Mouse (Mus musculus) cerebellum, postnatal 4 days (tissue): ENCODE measurements around the gene Ugt1a7c.
"Not testable (repeated sequence)": the region's sequence is repeated elsewhere in the genome, so short reads cannot be mapped to it uniquely, and the experiment has no call there.

ENCODE experiments used
- DNase-seq, 2 experiments: peaks; one replicate each; pipeline ENCODE4 v3.0.0; 2022; ENCODE audit warnings: low spot score in 2 of 2, mixed read lengths in 1 of 2

Ugt1a7c gene

DNA sequence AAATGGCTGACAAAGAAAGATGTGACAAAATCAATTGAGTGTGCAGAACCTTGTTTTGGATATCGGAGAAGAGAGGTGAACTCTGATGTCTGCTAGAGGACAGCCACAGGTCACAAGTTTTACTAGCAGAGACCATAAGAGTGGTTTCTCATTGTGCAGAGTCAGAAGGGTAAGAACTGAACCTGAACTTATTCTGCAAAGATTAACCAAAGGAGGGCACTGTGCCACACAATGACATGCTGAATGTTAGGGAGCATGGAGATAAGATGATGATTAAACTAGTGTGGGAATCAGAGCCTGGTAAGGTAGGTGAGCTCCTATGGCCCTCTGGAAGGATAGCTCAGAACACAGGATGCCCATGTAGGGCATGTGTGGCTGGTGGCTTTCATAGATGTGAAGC, 100.8 kb downstream of the Ugt1a7c start:
- no peak for DNase-seq

DNA sequence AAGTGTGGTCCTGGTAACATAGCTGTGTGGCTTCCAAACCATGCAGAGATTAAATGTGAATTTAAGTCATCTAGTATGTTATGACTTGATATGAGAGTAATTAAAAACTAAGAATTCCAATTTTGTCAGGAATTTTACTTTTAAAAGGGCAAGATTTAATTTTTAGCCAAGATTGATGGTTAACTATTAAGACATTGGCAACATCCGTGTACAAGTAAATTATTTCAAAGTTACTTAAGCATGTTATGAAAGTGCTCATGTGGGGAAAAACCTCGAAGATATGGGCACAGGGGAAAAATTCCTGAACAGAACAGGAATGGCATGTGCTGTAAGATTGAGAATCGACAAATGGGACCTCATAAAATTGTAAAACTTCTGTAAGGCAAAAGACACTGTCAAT, 102.6 kb downstream of the Ugt1a7c start:
- DNase-seq = no peak

DNA sequence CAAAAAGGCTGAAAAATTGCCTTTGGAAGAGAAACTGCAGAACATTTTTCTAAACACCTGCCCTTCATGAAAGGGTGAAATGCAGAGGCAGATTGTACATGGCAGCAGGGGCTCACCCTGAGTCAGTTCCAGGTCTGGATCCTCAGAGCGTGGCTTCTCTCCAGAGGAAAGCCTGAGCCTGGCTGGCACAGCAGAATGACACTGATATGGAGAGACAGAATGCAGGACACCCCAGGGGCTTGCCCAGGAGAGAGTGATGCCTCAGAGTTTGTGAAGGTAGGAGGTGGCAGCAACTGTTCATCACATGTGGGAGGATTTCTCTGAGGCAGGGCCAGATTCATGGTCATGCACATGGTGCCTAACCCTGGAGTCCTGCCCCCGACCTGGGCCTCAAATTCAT, 105.1 kb downstream of the Ugt1a7c start:
- DNase-seq = no peak

DNA sequence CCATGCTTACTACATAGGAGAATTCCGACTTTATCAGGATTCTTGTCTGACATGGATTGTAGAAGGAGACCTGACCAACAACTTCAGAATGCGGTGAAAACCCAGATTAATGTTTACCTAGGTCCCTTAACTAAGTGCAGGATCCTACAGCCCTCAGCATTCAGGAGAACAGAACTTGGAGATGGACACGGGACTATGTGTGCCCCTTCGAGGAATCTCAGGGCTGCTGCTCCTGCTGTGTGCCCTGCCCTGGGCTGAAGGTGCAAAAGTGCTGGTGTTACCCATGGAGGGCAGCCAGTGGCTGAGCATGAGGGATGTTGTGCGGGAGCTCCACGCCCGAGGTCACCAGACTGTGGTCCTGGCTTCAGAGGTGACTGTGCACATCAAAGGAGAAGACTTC, 105.6 kb downstream of the Ugt1a7c start, which contains the start of gene Ugt1a2:
Ugt1a2 (plus strand) TSS at position 146 of the 400 bp plus-strand sequence.
- DNase-seq = no peak

DNA sequence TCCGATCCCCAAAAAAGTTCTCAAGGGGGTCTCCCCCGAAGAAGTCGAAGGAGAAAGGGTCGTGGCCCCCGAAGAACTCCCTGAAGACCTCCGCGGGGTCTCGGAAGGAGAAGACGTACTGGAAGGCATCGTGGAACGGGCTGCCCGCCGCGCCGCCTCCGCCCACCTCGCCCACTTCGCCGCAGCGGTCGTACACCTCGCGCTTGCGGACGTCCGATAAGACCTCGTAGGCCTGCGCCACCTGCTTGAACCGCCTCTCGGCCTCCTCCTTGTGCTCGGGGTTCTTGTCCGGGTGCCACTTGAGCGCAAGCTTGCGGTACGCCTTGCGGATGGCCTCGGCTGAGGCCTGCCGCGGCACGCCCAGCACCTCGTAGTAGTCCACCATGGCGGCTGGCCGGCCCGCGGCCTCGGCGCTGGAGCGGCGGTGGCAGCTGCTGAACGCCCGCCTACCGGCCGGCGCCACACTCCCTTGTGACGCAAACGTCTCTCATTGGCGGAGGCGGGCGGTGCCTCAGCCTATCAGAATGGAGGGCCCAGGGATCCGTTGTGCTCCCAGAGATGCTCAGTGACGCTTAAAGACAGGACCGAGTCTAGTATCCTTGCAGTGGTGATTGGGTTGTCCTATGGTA, 110.5 kb downstream of the Ugt1a7c start, which contains the start of gene Dnajb3:
Dnajb3 (minus strand) TSS at position 489 of the 629 bp plus-strand sequence.
- DNase-seq = peak; percentile 55 to 80

DNA sequence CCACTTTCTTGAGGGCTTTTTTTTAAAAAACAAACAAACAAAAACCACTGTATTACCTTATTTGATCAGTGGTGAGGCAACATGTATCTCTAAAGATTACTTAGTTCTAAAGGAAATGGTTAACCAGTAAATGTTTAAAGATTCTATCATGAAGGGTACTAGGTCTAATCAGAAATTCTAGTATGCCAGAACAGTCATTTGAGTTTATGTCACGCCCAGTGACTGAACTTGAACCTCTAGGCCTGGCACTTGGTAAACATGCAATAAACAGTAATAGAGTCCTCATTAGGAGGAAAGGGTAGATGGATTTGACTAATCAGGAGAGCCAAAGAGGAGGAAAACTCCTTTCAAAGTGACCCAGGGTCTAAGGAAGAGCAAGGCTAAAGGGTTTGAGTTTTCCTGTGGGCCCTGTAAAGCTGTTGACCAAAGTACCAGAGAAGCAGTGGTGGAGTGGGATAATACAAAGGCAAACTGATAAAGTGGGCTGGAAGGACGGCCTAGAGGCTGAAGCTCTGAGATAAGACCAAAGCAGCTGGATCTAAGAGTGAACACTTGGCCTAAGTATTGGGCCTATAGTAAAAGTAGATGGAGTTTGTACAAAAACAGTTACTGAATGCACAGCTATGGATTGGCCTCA, 112.1 kb downstream of the Ugt1a7c start:
- no peak for DNase-seq

DNA sequence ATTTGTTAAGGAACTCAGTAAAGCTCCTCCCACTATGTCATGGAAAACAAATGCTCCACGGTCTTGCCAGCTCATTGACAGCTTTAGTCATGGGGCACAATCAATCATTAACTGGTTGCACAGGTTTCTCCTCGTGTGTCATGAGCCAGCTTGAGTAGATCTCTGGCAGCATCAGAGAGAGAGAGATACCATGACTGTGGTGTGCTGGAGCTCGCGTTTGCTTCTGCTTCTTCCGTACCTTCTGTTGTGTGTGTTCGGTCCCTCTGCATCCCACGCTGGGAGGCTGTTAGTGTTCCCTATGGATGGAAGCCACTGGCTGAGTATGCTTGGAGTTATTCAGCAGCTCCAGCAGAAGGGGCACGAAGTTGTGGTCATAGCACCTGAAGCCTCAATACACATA, 117.0 kb downstream of the Ugt1a7c start, which contains the start of gene Ugt1a1:
Ugt1a1 (plus strand) TSS at position 148 of the 400 bp plus-strand sequence.
- no peak for DNase-seq

DNA sequence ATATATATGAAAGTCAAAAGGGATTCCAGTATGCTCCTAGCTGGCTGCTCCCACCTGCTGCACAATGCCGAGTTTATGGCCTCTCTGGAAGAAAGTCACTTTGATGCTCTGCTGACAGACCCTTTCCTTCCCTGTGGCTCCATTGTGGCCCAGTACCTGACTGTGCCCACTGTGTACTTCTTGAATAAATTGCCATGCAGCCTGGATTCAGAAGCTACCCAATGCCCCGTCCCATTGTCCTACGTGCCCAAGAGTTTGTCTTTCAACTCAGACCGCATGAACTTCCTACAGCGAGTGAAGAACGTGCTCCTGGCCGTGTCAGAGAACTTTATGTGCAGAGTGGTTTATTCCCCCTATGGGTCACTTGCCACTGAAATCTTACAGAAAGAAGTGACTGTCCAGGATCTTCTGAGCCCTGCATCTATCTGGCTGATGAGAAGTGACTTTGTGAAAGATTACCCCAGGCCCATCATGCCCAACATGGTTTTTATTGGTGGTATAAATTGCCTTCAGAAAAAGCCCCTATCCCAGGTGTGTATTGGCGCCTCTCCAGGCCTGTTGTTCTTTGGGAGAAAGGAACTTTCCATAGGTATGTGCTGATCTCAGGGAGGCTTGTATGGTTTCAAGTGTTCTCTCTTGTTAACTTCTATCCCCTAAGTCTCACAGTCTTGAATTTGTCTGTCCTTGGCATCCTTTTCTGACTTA, 117.6 kb downstream of the Ugt1a7c start:
- DNase-seq = no peak

DNA sequence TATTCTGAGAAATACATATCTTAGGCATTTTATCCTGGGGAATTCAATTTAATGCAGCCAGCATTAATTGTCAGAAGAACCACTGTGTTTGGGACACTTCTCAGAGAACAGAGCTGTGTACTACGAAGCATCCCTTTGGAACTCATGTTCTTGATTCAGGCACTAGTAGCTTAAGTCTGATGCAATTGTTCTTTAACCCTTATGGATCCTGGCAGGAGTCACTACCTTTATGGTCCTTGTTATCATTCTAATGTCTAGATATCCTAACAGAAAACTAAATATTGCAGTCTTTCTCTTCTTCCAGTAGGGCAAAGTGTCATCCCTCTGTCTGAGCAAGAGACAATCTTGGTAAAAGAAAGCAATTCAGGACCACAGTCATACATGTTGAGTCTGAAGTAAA, 118.2 kb downstream of the Ugt1a7c start:
- no peak for DNase-seq

DNA sequence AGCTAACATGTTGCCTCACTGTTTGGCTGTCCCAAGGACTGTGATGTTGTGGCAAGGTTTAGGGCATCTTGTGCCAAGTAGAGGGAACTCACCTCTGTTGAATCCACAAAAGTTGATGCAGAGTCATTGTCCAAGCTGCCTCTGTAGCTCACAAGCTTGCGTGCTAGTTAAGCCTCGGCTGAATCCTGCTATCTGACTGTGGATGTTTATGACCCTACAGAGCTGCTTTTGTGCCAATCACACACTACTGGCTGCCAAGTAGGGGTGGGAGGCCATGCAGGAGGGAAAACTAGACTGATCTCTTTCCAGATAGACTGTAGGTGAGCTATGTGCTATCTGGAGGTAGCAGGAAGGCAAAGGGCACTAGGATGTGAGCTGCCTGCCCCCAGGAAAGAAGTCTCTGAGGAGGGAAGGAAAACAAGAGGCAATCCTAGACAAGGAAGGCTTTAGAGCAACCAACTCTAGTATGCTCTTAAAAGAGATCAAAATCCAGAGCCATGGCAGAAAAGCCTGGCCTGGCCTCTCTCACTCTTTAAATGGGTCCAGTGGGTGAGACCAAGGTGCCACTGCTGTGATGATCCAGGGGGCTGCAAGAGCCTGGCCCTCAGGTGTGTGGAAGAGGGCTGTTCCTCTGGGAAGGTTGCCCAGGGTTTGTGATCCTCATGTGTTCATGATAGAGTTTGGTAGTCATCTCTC, 119.1 kb downstream of the Ugt1a7c start:
- no peak for DNase-seq

DNA sequence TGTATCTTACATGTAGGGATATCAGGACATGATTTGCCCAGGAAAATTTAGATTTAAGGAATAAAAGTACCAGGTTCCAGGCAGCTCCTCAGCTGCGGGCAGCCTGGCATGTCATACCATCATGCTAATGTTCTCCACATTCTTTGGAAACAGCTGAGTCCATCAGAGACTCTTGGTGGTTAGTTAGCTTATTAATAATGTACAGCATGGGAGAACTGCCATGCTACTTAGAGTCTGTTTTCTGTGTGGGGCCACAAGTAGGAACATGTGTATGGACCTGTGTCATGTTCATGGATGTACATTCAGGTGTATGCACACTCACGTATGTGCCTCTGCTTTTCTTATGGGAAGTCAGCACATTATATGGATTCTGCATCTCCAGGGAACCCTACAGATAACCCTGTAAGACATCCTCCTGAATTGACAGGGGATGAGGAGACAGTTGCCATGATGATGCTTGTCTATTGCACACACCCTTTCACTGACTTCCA, 119.6 kb downstream of the Ugt1a7c start:
- DNase-seq = no peak

DNA sequence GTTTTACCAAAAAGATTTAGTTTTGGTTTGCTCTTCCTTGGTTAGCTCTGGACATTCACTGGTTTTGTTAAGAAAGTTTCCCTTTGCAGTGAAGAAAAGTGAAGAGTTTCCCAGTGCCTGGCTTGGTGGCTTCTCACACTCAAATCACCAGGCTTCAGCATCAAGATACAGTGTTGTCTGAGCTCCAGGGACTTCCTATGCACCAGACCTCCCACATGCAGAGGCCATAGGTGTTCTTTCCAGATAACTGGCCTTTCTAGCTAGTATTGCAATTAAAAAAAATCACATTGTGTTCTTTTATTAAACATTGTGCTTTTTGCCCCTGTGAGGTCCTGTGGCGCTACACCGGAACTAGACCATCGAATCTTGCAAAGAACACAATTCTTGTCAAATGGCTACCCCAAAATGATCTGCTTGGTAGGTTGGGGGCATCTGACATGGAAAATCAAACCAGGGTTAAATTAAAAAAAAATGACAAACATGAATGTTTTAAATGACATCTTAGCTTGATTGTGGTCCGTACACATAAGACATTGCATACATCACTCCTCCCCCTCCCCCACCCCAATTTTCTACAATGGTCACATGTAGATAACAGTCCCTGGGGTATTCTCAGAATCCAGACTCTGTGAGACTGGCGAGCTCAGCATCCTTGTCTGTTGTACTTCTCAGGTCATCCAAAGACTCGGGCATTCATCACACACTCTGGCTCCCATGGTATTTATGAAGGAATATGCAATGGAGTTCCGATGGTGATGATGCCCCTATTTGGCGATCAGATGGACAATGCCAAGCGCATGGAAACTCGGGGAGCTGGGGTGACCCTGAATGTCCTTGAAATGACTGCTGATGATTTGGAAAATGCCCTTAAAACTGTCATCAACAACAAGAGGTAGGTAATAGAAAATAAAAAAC, 120.9 kb downstream of the Ugt1a7c start:
- DNase-seq = no peak

DNA sequence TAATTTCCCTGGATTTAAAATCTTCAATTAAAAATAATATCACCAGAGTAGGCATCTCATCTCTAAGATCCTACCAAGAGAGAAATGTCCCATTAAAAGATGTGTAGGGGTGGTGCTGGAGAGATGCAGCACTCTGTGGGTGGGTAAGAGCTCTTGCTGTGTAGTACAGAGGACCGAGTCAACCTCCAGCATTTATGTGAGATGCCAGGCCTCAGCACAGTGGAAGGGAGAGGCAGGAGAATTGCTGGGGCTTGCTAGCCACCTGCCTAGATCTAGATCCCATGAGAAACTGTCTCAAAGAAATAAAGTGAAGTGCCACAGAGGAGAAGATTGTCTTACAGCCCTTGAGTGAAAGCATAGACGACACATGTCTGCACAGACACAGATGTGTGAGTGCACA, 121.7 kb downstream of the Ugt1a7c start:
- DNase-seq = no peak

DNA sequence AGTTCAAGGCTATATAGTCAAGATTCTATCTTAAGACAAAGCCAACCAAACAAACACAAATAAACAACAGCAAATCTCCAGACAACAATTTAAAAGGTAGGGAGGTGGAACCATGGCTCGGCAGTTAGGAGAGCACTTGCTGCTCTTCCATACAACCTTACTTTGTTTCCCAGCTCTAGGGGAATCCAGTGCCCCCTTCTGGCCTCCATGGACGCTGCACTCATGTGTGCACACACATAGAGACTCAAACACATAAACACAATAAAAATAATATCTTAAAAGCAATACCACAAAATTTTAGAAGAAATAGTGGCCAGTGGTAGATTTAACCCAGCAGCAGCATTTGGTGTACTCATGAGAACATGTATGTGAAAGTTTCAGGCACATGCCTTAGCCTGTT, 122.3 kb downstream of the Ugt1a7c start:
- DNase-seq = no peak

DNA sequence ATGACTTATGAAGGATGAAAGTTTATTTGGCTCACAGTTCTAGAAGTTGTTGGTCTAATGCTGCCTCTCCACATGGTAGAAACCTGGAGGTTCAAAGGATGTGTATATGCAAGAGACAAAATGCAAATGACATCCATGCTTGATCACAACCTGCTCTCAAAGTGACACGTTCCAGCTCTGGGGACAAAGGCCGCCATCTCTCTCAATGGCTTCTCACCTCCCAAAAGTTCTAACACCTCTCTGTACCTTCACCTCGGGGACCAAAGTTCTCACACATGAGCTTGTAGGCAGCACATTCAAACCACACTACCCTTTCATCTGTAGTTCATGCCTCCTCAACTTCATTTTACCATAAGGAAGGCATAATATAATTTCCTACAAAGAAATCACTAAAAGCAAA, 122.7 kb downstream of the Ugt1a7c start:
- no peak for DNase-seq

DNA sequence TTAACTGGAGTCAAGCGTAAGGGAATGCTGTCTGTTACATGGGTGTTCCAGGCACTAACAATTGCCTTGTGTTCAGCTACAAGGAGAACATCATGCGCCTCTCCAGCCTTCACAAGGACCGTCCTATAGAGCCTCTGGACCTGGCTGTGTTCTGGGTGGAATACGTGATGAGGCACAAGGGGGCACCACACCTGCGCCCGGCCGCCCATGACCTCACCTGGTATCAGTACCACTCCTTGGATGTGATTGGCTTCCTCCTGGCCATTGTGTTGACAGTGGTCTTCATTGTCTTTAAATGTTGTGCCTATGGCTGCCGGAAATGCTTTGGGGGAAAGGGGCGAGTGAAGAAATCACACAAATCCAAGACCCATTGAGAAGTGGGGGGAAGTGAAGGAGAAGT, 123.2 kb downstream of the Ugt1a7c start:
- no peak for DNase-seq

DNA sequence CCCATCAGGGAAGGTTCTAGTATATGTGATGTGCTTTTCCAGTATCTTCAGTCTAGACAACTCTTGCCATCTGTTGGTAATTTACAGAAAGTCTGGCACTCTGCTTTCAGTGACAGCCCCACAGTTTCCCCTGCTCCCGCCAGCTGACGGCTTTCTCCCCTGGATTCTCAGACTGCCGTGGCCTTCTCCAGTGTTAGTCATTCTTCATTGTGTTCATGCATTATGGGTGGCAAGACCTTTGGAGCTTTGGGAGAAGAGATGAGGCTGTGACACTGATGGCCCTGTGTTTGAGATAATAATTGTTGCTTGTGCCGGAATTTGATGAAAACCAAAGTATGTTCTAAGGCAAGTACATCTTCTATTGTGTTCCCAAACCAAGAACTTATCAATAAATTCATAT, 123.7 kb downstream of the Ugt1a7c start:
- no peak for DNase-seq

DNA sequence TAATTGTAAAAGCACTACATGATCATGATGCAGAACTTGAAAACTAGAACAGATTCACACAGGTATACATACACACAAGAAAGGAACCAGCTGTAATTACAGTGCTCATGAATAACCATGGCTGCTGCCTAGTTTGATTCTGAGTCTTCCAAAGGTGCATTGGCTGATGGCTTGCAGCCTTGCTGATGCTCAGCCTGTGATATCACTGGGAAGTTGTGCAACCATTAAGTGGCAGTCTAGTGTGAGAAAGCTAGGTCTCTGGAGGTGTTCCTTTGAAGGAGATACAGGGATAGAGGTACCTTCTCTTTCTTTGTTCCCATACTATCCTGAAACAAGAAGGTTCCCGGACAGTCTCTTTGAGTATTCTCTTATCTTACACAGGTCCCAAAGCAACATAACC, 124.2 kb downstream of the Ugt1a7c start:
- no peak for DNase-seq

DNA sequence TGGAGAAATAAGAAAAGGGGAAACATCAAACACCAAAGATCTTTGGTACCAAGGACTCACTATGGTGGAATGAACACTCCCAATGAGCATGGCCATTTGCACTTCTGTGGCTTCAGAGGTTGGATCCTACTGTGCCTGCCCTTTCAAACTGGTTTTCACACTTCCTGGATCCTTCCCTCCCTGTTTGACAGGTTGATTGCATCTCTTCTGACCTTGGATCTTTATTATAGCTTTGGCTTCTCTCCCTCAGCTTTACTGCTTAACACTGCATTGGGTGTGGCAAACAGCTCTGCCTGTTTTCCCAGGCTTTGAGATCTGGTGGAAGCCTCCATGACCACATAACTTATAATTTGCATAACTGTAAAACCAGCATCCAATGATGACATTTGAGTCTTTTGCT, 125.5 kb downstream of the Ugt1a7c start:
- no peak for DNase-seq

DNA sequence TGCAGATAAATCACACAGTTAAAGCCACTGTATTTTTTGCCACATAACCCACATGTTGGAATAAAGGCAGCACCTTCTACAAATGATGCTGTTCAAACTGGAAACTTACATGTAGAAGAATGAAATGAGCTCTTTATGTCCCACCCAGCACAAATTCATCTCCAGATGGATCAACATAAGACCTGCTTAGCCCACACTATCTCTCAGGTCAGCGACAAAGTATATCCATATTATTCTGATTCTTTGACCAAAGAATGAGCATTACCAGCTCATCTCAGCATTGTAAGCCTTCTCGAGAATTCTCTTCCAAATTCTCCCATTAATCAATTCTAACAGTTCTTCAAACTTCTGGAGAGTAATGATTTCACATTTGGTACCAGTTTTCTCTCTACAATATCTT, 127.4 kb downstream of the Ugt1a7c start:
- DNase-seq = no peak

DNA sequence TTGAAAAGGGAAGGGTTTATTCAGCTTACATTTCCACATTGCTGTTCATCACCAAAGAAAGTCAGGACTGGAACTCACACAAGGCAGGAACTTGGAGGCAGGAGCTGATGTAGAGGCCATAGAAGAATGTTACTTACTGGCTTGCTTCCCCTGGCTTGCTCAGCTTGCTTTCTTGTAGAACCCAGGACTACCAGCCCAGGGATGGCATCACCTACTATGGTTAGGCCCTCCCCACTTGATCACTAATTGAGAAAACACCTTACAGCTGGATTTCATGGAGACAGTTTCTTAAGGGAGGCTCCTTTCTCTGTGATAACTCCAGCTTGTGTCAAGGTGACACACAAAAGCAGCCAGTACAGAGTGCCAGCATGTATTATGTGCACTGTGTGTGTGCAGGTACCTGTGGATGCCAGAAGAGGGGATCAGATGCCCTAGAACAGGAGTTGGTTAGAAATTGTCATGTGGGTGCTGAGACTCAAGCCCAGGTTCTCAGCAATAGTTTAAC, 128.2 kb downstream of the Ugt1a7c start:
- not testable (repeated sequence) for DNase-seq
